Mouse (Mus musculus): ENCODE measurements around the gene Heatr5b. TPM values are rescaled to one million over a fixed set of nuclear protein-coding genes. Genes with fewer than 3 reads are reported as not detected.
"Not testable (repeated sequence)": the region's sequence is repeated elsewhere in the genome, so short reads cannot be mapped to it uniquely, and the experiment has no call there.

The Heatr5b gene
- polyA plus RNA-seq, 1 experiment from 2014 or later: 15.5 TPM

DNA sequence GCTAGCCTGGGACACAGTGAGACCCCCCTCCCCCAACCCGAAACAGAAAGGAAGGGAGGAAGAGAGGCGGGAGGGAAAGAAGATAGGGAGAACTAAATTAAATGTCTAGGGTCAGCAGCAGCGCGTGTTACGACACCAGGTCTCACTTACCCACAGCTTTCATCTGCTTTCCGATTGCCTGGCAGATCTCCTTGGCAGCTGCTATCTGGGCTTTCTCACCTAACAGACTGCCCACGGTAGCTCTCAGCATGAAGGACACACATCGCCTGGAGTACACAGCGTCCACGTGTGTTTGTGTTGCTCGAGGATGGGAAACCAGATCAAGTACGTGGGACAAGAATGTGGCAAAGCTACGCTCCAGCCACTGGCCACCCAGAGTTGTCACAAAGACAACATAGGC, 10.8 kb downstream of the Heatr5b start:
- H3K36me3 ChIP-seq (ENCODE audit: control insufficient read depth, insufficient read depth, low read length): no peaks in the 10 kb centered on the region; the same call in 1 of the 2 replicates
- ATAC-seq (ENCODE audit: low FRiP score) (no peak), DNase-seq (ENCODE audit: low spot score, missing footprints) (no peak)
- H3K4me2 ChIP-seq: no peak overlapping the region
- no peaks in the 10 kb centered on the region for H3K4me1 ChIP-seq (ENCODE audit: control insufficient read depth, insufficient read depth, low read length)
- no peaks in the 10 kb centered on the region for H3K9me3 ChIP-seq (ENCODE audit: control insufficient read depth, low read length)
- 94% methylated on average over 13 of the region's 13 CpGs for WGBS
- no peaks in the 10 kb centered on the region for H3K27me3 ChIP-seq (ENCODE audit: control insufficient read depth, insufficient read depth, low read length)
- no peak overlapping the region for H3K4me3 ChIP-seq (ENCODE audit: low read depth, low read length)
- no peak overlapping the region for H3K27ac ChIP-seq (ENCODE audit: low read depth, low read length)
- H3K9ac ChIP-seq (ENCODE audit: low read length): no peak overlapping the region

- Histone ChIP-seq H3K27ac (ENCODE audit: low read depth, low read length) (no peak overlapping the region), H3K9ac (ENCODE audit: low read length) (no peak overlapping the region), H3K4me3 (ENCODE audit: low read depth, low read length) (no peak overlapping the region), H3K4me1 (ENCODE audit: control insufficient read depth, insufficient read depth, low read length) (no peaks in the 10 kb centered on the region), H3K27me3 (ENCODE audit: control insufficient read depth, insufficient read depth, low read length) (no peaks in the 10 kb centered on the region), H3K36me3 (ENCODE audit: control insufficient read depth, insufficient read depth, low read length) (peaks cover 2% of the 10 kb centered on the region; the same call in 1 of the 2 replicates), H3K4me2 (no peak overlapping the region), H3K9me3 (ENCODE audit: control insufficient read depth, low read length) (no peaks in the 10 kb centered on the region)
- ATAC-seq (ENCODE audit: low FRiP score) (no peak), DNase-seq (ENCODE audit: low spot score, missing footprints) (no peak)
- 95% methylated on average over 3 of the region's 3 CpGs for WGBS
These were observed 25.6 kb downstream of the Heatr5b start for GRCm38 (mm10) chr17:78809582-78809981.

GRCm38 (mm10) chr17:78809019-78809418, 26.1 kb downstream of the Heatr5b start:
- H3K9me3 ChIP-seq (ENCODE audit: control insufficient read depth, low read length): no peaks in the 10 kb centered on the region
- H3K9ac ChIP-seq (ENCODE audit: low read length): no peak overlapping the region
- ATAC-seq (ENCODE audit: low FRiP score) (peak; percentile 61; the same call in 1 of the 2 replicates), DNase-seq (ENCODE audit: low spot score, missing footprints) (no peak)
- no peak overlapping the region for H3K27ac ChIP-seq (ENCODE audit: low read depth, low read length)
- peaks cover 2% of the 10 kb centered on the region; the same call in 1 of the 2 replicates for H3K36me3 ChIP-seq (ENCODE audit: control insufficient read depth, insufficient read depth, low read length)
- no peak overlapping the region for H3K4me3 ChIP-seq (ENCODE audit: low read depth, low read length)
- no peaks in the 10 kb centered on the region for H3K4me1 ChIP-seq (ENCODE audit: control insufficient read depth, insufficient read depth, low read length)
- no peaks in the 10 kb centered on the region for H3K27me3 ChIP-seq (ENCODE audit: control insufficient read depth, insufficient read depth, low read length)
- no peak overlapping the region for H3K4me2 ChIP-seq

DNA sequence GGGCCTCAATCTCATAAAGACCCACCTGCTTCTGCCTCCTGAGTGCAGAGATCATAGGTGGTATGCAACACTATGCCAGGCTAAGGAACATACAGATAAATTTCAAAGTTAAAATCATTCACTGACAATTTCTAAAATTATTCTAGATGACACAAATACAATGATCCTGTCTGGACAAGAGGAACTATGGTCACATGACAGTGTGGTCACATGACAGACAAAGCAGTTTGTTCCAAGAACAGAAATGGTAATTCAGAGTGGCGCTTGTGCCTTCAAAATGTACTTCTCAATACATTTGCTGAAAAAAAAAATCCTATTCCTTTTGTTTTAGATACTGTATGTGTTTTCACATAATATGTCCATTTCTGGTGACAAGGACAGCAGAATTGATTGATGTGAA, 37.9 kb downstream of the Heatr5b start:
- no peaks in the 10 kb centered on the region for H3K36me3 ChIP-seq (ENCODE audit: control insufficient read depth, insufficient read depth, low read length)
- ATAC-seq (ENCODE audit: low FRiP score): no peak

GRCm38 (mm10) chr17:78794390-78794789, 40.8 kb downstream of the Heatr5b start:
- Histone ChIP-seq H3K9ac (ENCODE audit: low read length) (no peak overlapping the region), H3K27me3 (ENCODE audit: control insufficient read depth, insufficient read depth, low read length) (no peaks in the 10 kb centered on the region), H3K4me1 (ENCODE audit: control insufficient read depth, insufficient read depth, low read length) (no peaks in the 10 kb centered on the region), H3K27ac (ENCODE audit: low read depth, low read length) (no peak overlapping the region), H3K4me2 (no peak overlapping the region), H3K36me3 (ENCODE audit: control insufficient read depth, insufficient read depth, low read length) (no peaks in the 10 kb centered on the region), H3K4me3 (ENCODE audit: low read depth, low read length) (no peak overlapping the region), H3K9me3 (ENCODE audit: control insufficient read depth, low read length) (no peaks in the 10 kb centered on the region)
- WGBS: 88% methylated on average over 5 of the region's 5 CpGs
- DNase-seq (ENCODE audit: low spot score, missing footprints): no peak
- no peak for ATAC-seq (ENCODE audit: low FRiP score)

More for the DNA sequence above, 37.9 kb downstream of the Heatr5b start:
- WGBS: 98% methylated on average over 1 of the region's 1 CpGs
- Histone ChIP-seq H3K9ac (ENCODE audit: low read length) (no peak overlapping the region), H3K4me2 (no peak overlapping the region), H3K9me3 (ENCODE audit: control insufficient read depth, low read length) (no peaks in the 10 kb centered on the region), H3K4me3 (ENCODE audit: low read depth, low read length) (no peak overlapping the region), H3K27me3 (ENCODE audit: control insufficient read depth, insufficient read depth, low read length) (no peaks in the 10 kb centered on the region), H3K4me1 (ENCODE audit: control insufficient read depth, insufficient read depth, low read length) (no peaks in the 10 kb centered on the region), H3K27ac (ENCODE audit: low read depth, low read length) (no peak overlapping the region)
- DNase-seq (ENCODE audit: low spot score, missing footprints): no peak

- no peaks in the 10 kb centered on the region for H3K36me3 ChIP-seq (ENCODE audit: control insufficient read depth, insufficient read depth, low read length)
These were observed 43.0 kb downstream of the Heatr5b start for GRCm38 (mm10) chr17:78792122-78792521.

DNA sequence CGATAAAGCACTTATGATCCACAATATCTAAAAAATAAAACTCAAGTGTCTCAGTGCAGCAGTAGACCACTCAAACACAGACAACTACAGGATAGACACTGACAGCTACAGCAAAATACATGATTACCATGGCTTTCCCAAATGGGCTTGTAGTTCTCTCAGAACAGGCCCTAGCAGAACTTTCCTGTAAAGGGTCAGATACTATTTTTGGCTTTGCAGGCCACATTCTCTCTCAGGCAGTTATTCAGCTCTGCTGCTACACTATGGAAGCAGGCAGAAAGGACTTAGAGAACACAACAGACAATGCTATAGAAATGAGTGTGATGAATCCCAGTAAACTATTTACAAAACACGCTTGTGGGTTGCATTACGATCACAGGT, 43.5 kb downstream of the Heatr5b start:
- no peak overlapping the region for H3K4me3 ChIP-seq (ENCODE audit: low read depth, low read length)
- no peaks in the 10 kb centered on the region for H3K36me3 ChIP-seq (ENCODE audit: control insufficient read depth, insufficient read depth, low read length)
- WGBS: 90% methylated on average over 3 of the region's 3 CpGs
- H3K27ac ChIP-seq (ENCODE audit: low read depth, low read length): no peak overlapping the region
- no peaks in the 10 kb centered on the region for H3K4me1 ChIP-seq (ENCODE audit: control insufficient read depth, insufficient read depth, low read length)
- H3K9me3 ChIP-seq (ENCODE audit: control insufficient read depth, low read length): no peaks in the 10 kb centered on the region
- no peaks in the 10 kb centered on the region for H3K27me3 ChIP-seq (ENCODE audit: control insufficient read depth, insufficient read depth, low read length)
- ATAC-seq (ENCODE audit: low FRiP score): no peak
- H3K4me2 ChIP-seq: no peak overlapping the region
- DNase-seq (ENCODE audit: low spot score, missing footprints): no peak
- H3K9ac ChIP-seq (ENCODE audit: low read length): no peak overlapping the region

More at GRCm38 (mm10) chr17:78792122-78792521, 43.0 kb downstream of the Heatr5b start:
- Histone ChIP-seq H3K9me3 (ENCODE audit: control insufficient read depth, low read length) (no peaks in the 10 kb centered on the region), H3K4me2 (no peak overlapping the region), H3K27ac (ENCODE audit: low read depth, low read length) (no peak overlapping the region), H3K4me3 (ENCODE audit: low read depth, low read length) (no peak overlapping the region), H3K4me1 (ENCODE audit: control insufficient read depth, insufficient read depth, low read length) (no peaks in the 10 kb centered on the region), H3K9ac (ENCODE audit: low read length) (no peak overlapping the region), H3K27me3 (ENCODE audit: control insufficient read depth, insufficient read depth, low read length) (no peaks in the 10 kb centered on the region)
- WGBS: 84% methylated on average over 3 of the region's 3 CpGs
- no peak for DNase-seq (ENCODE audit: low spot score, missing footprints)
- ATAC-seq (ENCODE audit: low FRiP score): no peak

- WGBS: 82% methylated on average over 7 of the region's 7 CpGs
- H3K27ac ChIP-seq (ENCODE audit: low read depth, low read length): no peak overlapping the region
- no peak overlapping the region for H3K9ac ChIP-seq (ENCODE audit: low read length)
- H3K4me3 ChIP-seq (ENCODE audit: low read depth, low read length): no peak overlapping the region
- no peaks in the 10 kb centered on the region for H3K9me3 ChIP-seq (ENCODE audit: control insufficient read depth, low read length)
- no peaks in the 10 kb centered on the region for H3K27me3 ChIP-seq (ENCODE audit: control insufficient read depth, insufficient read depth, low read length)
- DNase-seq (ENCODE audit: low spot score, missing footprints) (no peak), ATAC-seq (ENCODE audit: low FRiP score) (no peak)
- H3K4me2 ChIP-seq: no peak overlapping the region
- H3K4me1 ChIP-seq (ENCODE audit: control insufficient read depth, insufficient read depth, low read length): no peaks in the 10 kb centered on the region
- no peaks in the 10 kb centered on the region for H3K36me3 ChIP-seq (ENCODE audit: control insufficient read depth, insufficient read depth, low read length)
These were observed 44.0 kb downstream of the Heatr5b start for GRCm38 (mm10) chr17:78791068-78791689.

DNA sequence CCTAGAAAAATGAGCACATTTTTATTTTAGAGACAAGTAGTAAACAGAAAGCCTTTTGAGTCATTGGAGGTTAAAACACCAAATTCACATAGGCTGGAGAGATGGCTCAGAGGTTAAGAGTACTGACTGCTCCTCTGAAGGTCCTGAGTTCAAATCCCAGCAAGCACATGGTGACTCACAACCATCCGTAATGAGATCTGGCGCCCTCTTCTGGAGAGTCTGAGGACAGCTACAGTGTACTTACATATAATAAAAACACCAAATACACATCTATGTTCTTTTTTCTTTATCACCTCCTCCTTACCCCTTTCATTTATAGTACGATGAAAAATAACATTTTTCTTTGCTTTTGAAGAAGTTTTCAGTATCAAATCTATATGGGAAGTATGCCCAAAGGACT, 46.9 kb downstream of the Heatr5b start:
- H3K27me3 ChIP-seq (ENCODE audit: control insufficient read depth, insufficient read depth, low read length); H3K27ac ChIP-seq (ENCODE audit: low read depth, low read length); H3K4me2 ChIP-seq; H3K9me3 ChIP-seq (ENCODE audit: control insufficient read depth, low read length); ATAC-seq (ENCODE audit: low FRiP score); H3K36me3 ChIP-seq (ENCODE audit: control insufficient read depth, insufficient read depth, low read length); DNase-seq (ENCODE audit: low spot score, missing footprints); H3K4me1 ChIP-seq (ENCODE audit: control insufficient read depth, insufficient read depth, low read length); H3K4me3 ChIP-seq (ENCODE audit: low read depth, low read length); H3K9ac ChIP-seq (ENCODE audit: low read length): not testable (repeated sequence)
- WGBS: 73% methylated on average over 3 of the region's 3 CpGs

Data from midbrain, embryonic 11.5 days (tissue).